Mouse (Mus musculus) embryo, embryonic 10 days (tissue): Measurements from ENCODE around the gene Ccdc194.

Experiments
- DNase-seq: peaks from one replicate; pipeline ENCODE4 v3.0.0-alpha.2; 2015; ENCODE audit warnings: low spot score

The Ccdc194 gene

GRCm38 (mm10) chr8:71511644-71512043, 13.9 kb downstream of the Ccdc194 start, which contains the start of gene Plvap:
Plvap (minus strand) TSS chr8:71511752.
- peak; percentile 43 for DNase-seq

- no peak for DNase-seq
Observed at GRCm38 (mm10) chr8:71509316-71509715, 16.2 kb downstream of the Ccdc194 start.

- DNase-seq: peak; percentile 94
Observed at GRCm38 (mm10) chr8:71507589-71508104, 17.9 kb downstream of the Ccdc194 start.

- no peak for DNase-seq
Observed at GRCm38 (mm10) chr8:71505979-71506378, 19.5 kb downstream of the Ccdc194 start.

- no peak for DNase-seq
Observed at GRCm38 (mm10) chr8:71505326-71505725, 20.2 kb downstream of the Ccdc194 start.

GRCm38 (mm10) chr8:71504349-71504748, 21.2 kb downstream of the Ccdc194 start:
- DNase-seq: no peak

GRCm38 (mm10) chr8:71498816-71499690, 26.5 kb downstream of the Ccdc194 start:
- DNase-seq: peak; percentile 61

GRCm38 (mm10) chr8:71497881-71498501, 27.5 kb downstream of the Ccdc194 start:
- DNase-seq: peak; percentile 37

- no peak for DNase-seq
Observed at GRCm38 (mm10) chr8:71497077-71497645, 28.4 kb downstream of the Ccdc194 start.

GRCm38 (mm10) chr8:71496481-71496880, 29.0 kb downstream of the Ccdc194 start:
- peak; percentile 57 for DNase-seq

GRCm38 (mm10) chr8:71495811-71496210, 29.7 kb downstream of the Ccdc194 start:
- DNase-seq: no peak

GRCm38 (mm10) chr8:71495039-71495438, 30.5 kb downstream of the Ccdc194 start:
- peak; percentile 94 for DNase-seq

GRCm38 (mm10) chr8:71488454-71488853, 37.1 kb downstream of the Ccdc194 start:
- peak; percentile 96 for DNase-seq

GRCm38 (mm10) chr8:71487691-71488445, 37.6 kb downstream of the Ccdc194 start, which contains the start of gene Gtpbp3:
Gtpbp3 (plus strand) TSS chr8:71488103.
- peak; percentile 85 for DNase-seq

GRCm38 (mm10) chr8:71486136-71486529, 39.4 kb downstream of the Ccdc194 start:
- no peak for DNase-seq

GRCm38 (mm10) chr8:71485142-71486135, 40.1 kb downstream of the Ccdc194 start, which contains the start of gene Ano8:
Ano8 (minus strand) TSS chr8:71485963.
- peak; percentile 95 for DNase-seq

GRCm38 (mm10) chr8:71484736-71485135, 40.8 kb downstream of the Ccdc194 start:
- no peak for DNase-seq

- DNase-seq: peak; percentile 83
Observed at GRCm38 (mm10) chr8:71483932-71484331, 41.6 kb downstream of the Ccdc194 start.

GRCm38 (mm10) chr8:71478943-71479342, 46.6 kb downstream of the Ccdc194 start:
- DNase-seq: no peak

GRCm38 (mm10) chr8:71477196-71477845, 48.2 kb downstream of the Ccdc194 start:
- peak; percentile 57 for DNase-seq
